In the genomic region with DNA sequence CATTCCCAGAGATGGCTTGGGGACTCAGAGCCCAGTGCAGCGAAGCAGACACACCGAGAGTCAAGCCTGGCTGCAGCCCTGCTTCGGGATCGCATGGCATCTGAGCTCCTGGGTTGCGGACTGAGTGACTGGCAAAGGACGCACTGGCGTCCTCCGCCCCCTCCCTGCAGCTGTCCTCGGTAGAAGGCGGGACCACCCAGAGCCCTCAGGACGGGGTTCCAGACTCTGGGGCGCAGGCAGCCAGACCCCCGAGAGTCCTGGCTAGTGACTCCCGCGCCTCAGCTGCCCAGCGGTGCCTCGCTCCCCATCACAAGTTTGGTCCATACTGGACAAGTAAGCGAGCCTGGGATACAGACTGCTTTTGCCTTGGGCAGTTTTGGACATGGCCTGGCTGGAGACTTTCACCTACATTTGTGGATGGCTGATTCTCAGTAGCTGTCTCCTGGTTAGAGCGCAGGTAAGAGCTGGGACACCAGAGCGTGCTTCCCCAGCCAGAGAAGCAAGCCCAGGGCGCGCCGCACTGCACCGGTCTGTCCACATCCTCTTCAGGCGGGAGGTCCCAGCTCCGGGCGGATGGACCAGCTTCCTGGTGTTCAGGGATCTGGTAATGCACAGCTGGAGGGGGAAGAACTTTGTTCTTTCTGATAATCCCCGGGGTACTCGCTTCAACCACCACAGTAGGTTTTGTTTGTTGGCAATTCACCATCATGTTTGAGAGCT, we compare ENCODE assay signal across 8 mouse cellular contexts. TPM values are rescaled to one million over a fixed set of nuclear protein-coding genes. Genes with fewer than 3 reads are reported as not detected.
A peak's percentile ranks its signal among the peaks of the same experiment; 100 is the strongest.
DNase-seq lines count a peak whose midpoint lies in the region; ATAC-seq and TF ChIP-seq lines count a peak whose summit lies in the region.

No protein-coding gene starts in this region.

- H3K4me2 ChIP-seq in kidney, embryonic 15.5 days: peak overlapping the region; percentile 75
- peak overlapping the region; percentile 87 for H3K4me2 ChIP-seq in forebrain, embryonic 13.5 days
- peak overlapping the region; percentile 69 for H3K4me2 ChIP-seq in midbrain, embryonic 11.5 days

- peak; percentile 75 for ATAC-seq in kidney, embryonic 15.5 days (replicated peaks; ENCODE audit: low FRiP score)
- ATAC-seq in forebrain, embryonic 13.5 days: peak; percentile 55; the same call in 1 of the 2 replicates
- ATAC-seq in midbrain, embryonic 11.5 days (ENCODE audit: low FRiP score): peak; percentile 60

- no peak for TF ChIP-seq CTCF in brain, embryonic 14.5 days (IDR thresholded peaks at IDR 0.05; ENCODE audit: borderline replicate concordance, extremely low read depth, insufficient read depth, insufficient read length)

- peaks cover 11% of the 10 kb centered on the region for H3K4me1 ChIP-seq in kidney, embryonic 15.5 days
- peaks cover 10% of the 10 kb centered on the region for H3K4me1 ChIP-seq in forebrain, embryonic 13.5 days
- peaks cover 5% of the 10 kb centered on the region; the same call in 1 of the 2 replicates for H3K4me1 ChIP-seq in midbrain, embryonic 11.5 days (ENCODE audit: control insufficient read depth, insufficient read depth, low read length)

- WGBS in kidney, embryonic 15.5 days: 1% methylated on average over 29 of the region's 29 CpGs
- WGBS in forebrain, embryonic 13.5 days: under 1% methylated on average over 29 of the region's 29 CpGs
- WGBS in midbrain, embryonic 11.5 days: under 1% methylated on average over 29 of the region's 29 CpGs

- peak overlapping the region; percentile 37 for H3K4me3 ChIP-seq in kidney, embryonic 15.5 days (replicated peaks)
- peak overlapping the region; percentile 42 for H3K4me3 ChIP-seq in forebrain, embryonic 13.5 days
- H3K4me3 ChIP-seq in midbrain, embryonic 11.5 days (ENCODE audit: low read depth, low read length): peak overlapping the region; percentile 32

- no peak overlapping the region for H3K27ac ChIP-seq in kidney, embryonic 15.5 days
- no peak overlapping the region for H3K27ac ChIP-seq in forebrain, embryonic 13.5 days
- H3K27ac ChIP-seq in midbrain, embryonic 11.5 days (ENCODE audit: low read depth, low read length): no peak overlapping the region

- TF ChIP-seq POLR2A in brain, embryonic 14.5 days (IDR thresholded peaks at IDR 0.05; ENCODE audit: borderline replicate concordance, extremely low read depth, insufficient read depth, insufficient read length, poor library complexity, severe bottlenecking): no peak

- no peaks in the 10 kb centered on the region for H3K9me3 ChIP-seq in kidney, embryonic 15.5 days (replicated peaks)
- H3K9me3 ChIP-seq in forebrain, embryonic 13.5 days (replicated peaks): no peaks in the 10 kb centered on the region
- H3K9me3 ChIP-seq in midbrain, embryonic 11.5 days (ENCODE audit: control insufficient read depth, low read length): no peaks in the 10 kb centered on the region

- H3K9ac ChIP-seq in kidney, embryonic 15.5 days: no peak overlapping the region
- H3K9ac ChIP-seq in forebrain, embryonic 13.5 days: peak overlapping the region; percentile 62
- peak overlapping the region; percentile 25 for H3K9ac ChIP-seq in midbrain, embryonic 11.5 days (ENCODE audit: low read length)

- peaks cover 20% of the 10 kb centered on the region for H3K27me3 ChIP-seq in kidney, embryonic 15.5 days
- H3K27me3 ChIP-seq in forebrain, embryonic 13.5 days: peaks cover 16% of the 10 kb centered on the region
- H3K27me3 ChIP-seq in midbrain, embryonic 11.5 days (ENCODE audit: control insufficient read depth, insufficient read depth, low read length): peaks cover 12% of the 10 kb centered on the region

- DNase-seq in kidney, postnatal 14 days: no peak
- DNase-seq in brain, embryonic 14.5 days (ENCODE audit: low read depth): peak; percentile 34
- peak; percentile 93 for DNase-seq in midbrain, embryonic 11.5 days (ENCODE audit: low spot score, missing footprints)
- no peak for DNase-seq in spleen, postnatal 4 days (ENCODE audit: low spot score in 2 of 2)
- no peak for DNase-seq in thymus, postnatal 25 days
- no peak for DNase-seq in heart, adult 8-10 months (ENCODE audit: low spot score)

- H3K36me3 ChIP-seq in kidney, embryonic 15.5 days: no peaks in the 10 kb centered on the region
- no peaks in the 10 kb centered on the region for H3K36me3 ChIP-seq in forebrain, embryonic 13.5 days (ENCODE audit: poor library complexity, severe bottlenecking)
- H3K36me3 ChIP-seq in midbrain, embryonic 11.5 days (ENCODE audit: control insufficient read depth, insufficient read depth, low read length): no peaks in the 10 kb centered on the region

RNA-seq across cellular contexts. Expression of a gene that starts 29.5 kb away (rescaled TPM):
- polyA plus RNA-seq in kidney, embryonic 15.5 days (2015; fragmentation: Nextera tagmentation; extraction: Ambion mirVana): not detected in 2 replicates
- polyA plus RNA-seq in brain, embryonic 14.5 days (2012; rRNA removed): 0.66 and 0.90 TPM in 2 replicates
- 0.54 and 1.1 TPM in 2 replicates for polyA plus RNA-seq in forebrain, embryonic 13.5 days (2015; fragmentation: Nextera tagmentation; extraction: Ambion mirVana)
- polyA plus RNA-seq in midbrain, embryonic 11.5 days (2014; fragmentation: Nextera tagmentation; extraction: Ambion mirVana): 0.17 TPM in 1 of 2 replicates, not detected in the other
- total RNA-seq in heart, adult 8-10 months (2022): not detected

Comparison
In these comparisons a context has a peak if more than half of its experiments do, and no peak if none do; other contexts are left out.
1. DNase-seq: peak in brain, embryonic 14.5 days (single experiment) and midbrain, embryonic 11.5 days (single experiment); none in kidney, postnatal 14 days (single experiment), spleen, postnatal 4 days (0 of 2), thymus, postnatal 25 days (single experiment) and heart, adult 8-10 months (single experiment).
2. Peak in every context shown above with its lines, with median percentiles within 50 percentile points of each other: ATAC-seq, H3K4me2 ChIP-seq and H3K4me3 ChIP-seq.